Mouse (Mus musculus) E14TG2a.4 (cell line): ENCODE measurements around the gene Ppa1.

Experiments used
- CTCF ChIP-seq: conservative IDR thresholded peaks from 2 replicates; pipeline ENCODE4 v1.5.1; 2014; ENCODE audit warnings: low read length
- POU5F1 ChIP-seq: IDR thresholded peaks from 2 replicates; pipeline ENCODE4 v1.6.1; 2014; ENCODE audit warnings: low read length, borderline replicate concordance

GRCm38 (mm10) chr10:61647790-61648736, at the start of gene Ppa1:
- TF ChIP-seq CTCF (no peak), POU5F1 (no peak)
